Mouse (Mus musculus) forebrain, embryonic 11.5 days (tissue): ENCODE data around the gene Dnajc28. TPM values are rescaled to one million over a fixed set of nuclear protein-coding genes. Genes with fewer than 3 reads are reported as not detected.

Experiments
- ATAC-seq: fragments of 200-750 bp; cut with Nextera tagmentation; replicated peaks from 2 replicates; pipeline ENCODE4 v1.8.0; 2017; ENCODE audit warnings: moderate TSS enrichment; ENCODE audit not compliant: low FRiP score
- DNase-seq: peaks from one replicate; pipeline ENCODE4 v3.0.0-alpha.2; 2017; ENCODE audit warnings: low spot score
- H3K27ac ChIP-seq: fragments of 300-500 bp; sonication (generic); 2 replicates; pipeline ENCODE4 v1.5.1; 2014; ENCODE audit warnings: low read depth, low read length
- H3K27me3 ChIP-seq: fragments of 300-500 bp; sonication (generic); 2 replicates; pipeline ENCODE4 v1.6.1; 2014; ENCODE audit warnings: mild to moderate bottlenecking, low read length, mixed read lengths; ENCODE audit not compliant: control insufficient read depth, insufficient read depth
- H3K36me3 ChIP-seq: fragments of 300-500 bp; sonication (generic); 2 replicates; pipeline ENCODE4 v1.6.1; 2014; ENCODE audit warnings: mild to moderate bottlenecking, low read length, moderate library complexity, mixed read lengths; ENCODE audit not compliant: control insufficient read depth, insufficient read depth
- H3K4me1 ChIP-seq: fragments of 300-500 bp; sonication (generic); replicated peaks from 2 replicates; pipeline ENCODE4 v1.6.1; 2014; ENCODE audit warnings: low read length, mixed read lengths; ENCODE audit not compliant: control insufficient read depth, insufficient read depth
- H3K4me2 ChIP-seq: fragments of 300-500 bp; sonication (generic); 2 replicates; pipeline ENCODE4 v1.6.1; 2014; ENCODE audit warnings: low read depth, mild to moderate bottlenecking, low read length, moderate library complexity, mixed read lengths; ENCODE audit not compliant: severe bottlenecking
- H3K4me3 ChIP-seq: fragments of 300-500 bp; sonication (generic); 2 replicates; pipeline ENCODE4 v1.5.1; 2014; ENCODE audit warnings: low read depth, low read length
- H3K9ac ChIP-seq: fragments of 300-500 bp; sonication (generic); 2 replicates; pipeline ENCODE4 v1.6.1; 2014; ENCODE audit warnings: low read length
- H3K9me3 ChIP-seq: fragments of 300-500 bp; sonication (generic); 2 replicates; pipeline ENCODE4 v1.6.1; 2016; ENCODE audit warnings: low read length, mixed read lengths; ENCODE audit not compliant: control insufficient read depth
- WGBS: fragments of 180-500 bp; shearing (Covaris S2); extraction: QIAGEN DNeasy Blood & Tissue Kit; methylation state at CpG from one replicate; pipeline ENCODE4 v1.1.7; 2014; 5-methylcytosine and 5-hydroxymethylcytosine counted together
- polyA plus RNA-seq: library from polyadenylated mRNA; unstranded; fragments of >200 nt; fragmentation: Nextera tagmentation; extraction: Ambion mirVana; gene quantifications from 2 replicates; pipeline ENCODE4 v1.2.1, GENCODE M21; 2014

Dnajc28 gene
- polyA plus RNA-seq, 1 experiment from 2014 or later = 4.7 TPM

DNA sequence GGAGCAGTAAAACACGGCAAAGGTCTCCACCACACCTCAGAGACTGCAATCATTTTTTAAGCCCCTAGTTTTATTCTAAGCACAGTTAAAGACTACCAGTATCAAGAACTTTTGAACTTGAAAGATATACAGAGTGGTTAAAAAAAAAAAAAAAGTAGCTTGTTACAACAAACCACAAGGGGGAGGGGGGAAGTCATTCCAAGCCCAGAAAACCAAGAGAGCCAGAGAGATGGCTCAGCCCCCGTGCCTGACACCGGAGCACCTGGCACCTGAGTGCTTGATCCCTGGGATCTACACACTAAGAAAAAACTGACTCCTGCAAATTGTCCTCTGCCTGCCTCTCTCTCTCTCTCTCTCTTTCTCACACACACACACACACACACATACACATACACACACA is 25.6 kb downstream of the Dnajc28 start:
- WGBS = 90% methylated on average over 3 of the region's 3 CpGs
- H3K9ac ChIP-seq = no peak overlapping the region
- no peak overlapping the region for H3K4me3 ChIP-seq
- no peaks in the 10 kb centered on the region; the same call in 1 of the 2 replicates for H3K27me3 ChIP-seq
- H3K9me3 ChIP-seq = no peaks in the 10 kb centered on the region
- no peaks in the 10 kb centered on the region for H3K36me3 ChIP-seq
- ATAC-seq (no peak), DNase-seq (no peak)
- H3K4me2 ChIP-seq = no peak overlapping the region
- peaks cover 2% of the 10 kb centered on the region; the same call in 1 of the 2 replicates for H3K4me1 ChIP-seq
- H3K27ac ChIP-seq = no peak overlapping the region

DNA sequence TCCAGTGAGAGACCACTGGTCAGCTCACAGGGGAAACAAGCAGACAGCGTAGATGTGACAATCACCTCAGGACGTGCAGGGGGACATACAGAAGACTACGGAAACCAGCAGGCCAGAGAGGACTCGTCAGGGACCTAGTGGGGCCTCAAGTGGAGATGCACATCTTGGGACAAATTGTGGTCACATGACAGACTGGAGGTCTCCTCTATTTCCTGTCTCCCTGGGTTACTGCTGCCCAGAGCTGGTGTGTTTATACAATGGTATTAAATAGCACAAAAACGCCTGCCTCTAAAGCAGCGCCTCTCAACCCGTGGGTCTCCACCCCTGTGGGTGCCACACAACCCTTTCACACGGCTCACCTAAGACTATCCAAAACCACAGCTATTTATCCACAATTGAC is 26.7 kb downstream of the Dnajc28 start:
- Histone ChIP-seq H3K36me3 (no peaks in the 10 kb centered on the region), H3K4me2 (no peak overlapping the region), H3K9me3 (no peaks in the 10 kb centered on the region), H3K9ac (no peak overlapping the region), H3K4me1 (peaks cover 2% of the 10 kb centered on the region; the same call in 1 of the 2 replicates), H3K27ac (no peak overlapping the region), H3K4me3 (no peak overlapping the region), H3K27me3 (no peaks in the 10 kb centered on the region)
- 75% methylated on average over 8 of the region's 8 CpGs for WGBS
- ATAC-seq (no peak), DNase-seq (no peak)

DNA sequence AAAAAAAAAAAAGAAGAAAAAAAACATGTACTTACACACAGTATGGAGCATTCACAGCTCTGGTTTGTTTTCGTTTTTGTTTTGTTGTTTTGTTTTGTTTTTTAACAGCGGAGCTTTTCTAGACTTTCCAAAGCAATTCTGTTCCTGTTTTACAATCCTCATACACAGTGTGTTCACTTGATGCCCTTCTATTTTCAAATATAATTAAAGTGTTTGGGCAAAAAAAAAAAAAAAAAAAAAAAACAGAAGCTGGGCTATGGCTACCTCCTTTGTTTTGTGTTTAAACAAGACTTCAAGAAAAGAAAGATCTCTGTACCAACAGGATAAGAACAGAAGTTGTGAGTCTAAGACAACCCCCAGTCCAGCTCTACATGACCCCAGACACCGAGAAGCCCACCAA is 30.1 kb downstream of the Dnajc28 start:
- WGBS = 93% methylated on average over 3 of the region's 3 CpGs
- no peaks in the 10 kb centered on the region for H3K36me3 ChIP-seq
- ATAC-seq = no peak

DNA sequence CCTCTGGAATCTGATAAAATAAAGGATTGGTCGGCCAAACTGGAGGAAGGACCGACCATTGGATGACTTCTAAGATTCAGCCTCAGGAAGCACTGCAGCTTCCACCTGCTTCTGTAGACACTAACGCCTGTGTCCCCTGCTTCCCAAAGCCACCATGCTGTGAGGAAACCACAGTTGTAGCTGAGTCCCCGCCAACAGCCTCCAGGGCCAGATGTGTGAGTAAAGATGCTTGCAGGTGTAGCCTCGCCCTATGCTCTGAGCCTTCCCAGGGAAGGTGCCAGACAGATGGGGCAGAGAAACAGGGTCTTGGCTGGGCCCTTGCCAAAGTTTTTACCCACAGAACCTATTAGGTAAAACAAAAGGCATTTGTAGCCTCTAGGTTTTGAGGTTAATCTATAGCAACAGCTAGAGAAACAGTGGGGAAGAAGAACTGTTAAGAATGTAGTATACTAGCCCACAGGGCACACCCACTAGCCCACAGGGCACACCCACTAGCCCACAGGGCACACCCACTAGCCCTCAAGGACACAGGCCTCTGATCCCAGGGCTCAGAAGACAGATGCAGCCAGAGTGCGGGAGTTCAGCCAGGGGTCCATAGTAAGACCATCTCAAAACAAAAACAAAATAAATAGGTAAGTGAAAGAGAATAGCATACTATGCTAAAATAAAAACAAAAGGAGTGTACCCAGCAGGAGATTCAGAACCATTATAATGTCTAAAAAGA is 30.9 kb downstream of the Dnajc28 start:
- ATAC-seq = no peak
- Histone ChIP-seq H3K4me1 (no peaks in the 10 kb centered on the region), H3K27ac (no peak overlapping the region), H3K9me3 (no peaks in the 10 kb centered on the region), H3K4me3 (no peak overlapping the region), H3K27me3 (no peaks in the 10 kb centered on the region), H3K4me2 (no peak overlapping the region), H3K9ac (no peak overlapping the region), H3K36me3 (no peaks in the 10 kb centered on the region)
- 62% methylated on average over 6 of the region's 6 CpGs for WGBS
- DNase-seq = no peak

More for the DNA sequence above, 30.1 kb downstream of the Dnajc28 start:
- Histone ChIP-seq H3K4me1 (no peaks in the 10 kb centered on the region), H3K9me3 (no peaks in the 10 kb centered on the region), H3K27ac (no peak overlapping the region), H3K4me2 (no peak overlapping the region), H3K4me3 (no peak overlapping the region), H3K9ac (no peak overlapping the region), H3K27me3 (no peaks in the 10 kb centered on the region)
- no peak for DNase-seq

DNA sequence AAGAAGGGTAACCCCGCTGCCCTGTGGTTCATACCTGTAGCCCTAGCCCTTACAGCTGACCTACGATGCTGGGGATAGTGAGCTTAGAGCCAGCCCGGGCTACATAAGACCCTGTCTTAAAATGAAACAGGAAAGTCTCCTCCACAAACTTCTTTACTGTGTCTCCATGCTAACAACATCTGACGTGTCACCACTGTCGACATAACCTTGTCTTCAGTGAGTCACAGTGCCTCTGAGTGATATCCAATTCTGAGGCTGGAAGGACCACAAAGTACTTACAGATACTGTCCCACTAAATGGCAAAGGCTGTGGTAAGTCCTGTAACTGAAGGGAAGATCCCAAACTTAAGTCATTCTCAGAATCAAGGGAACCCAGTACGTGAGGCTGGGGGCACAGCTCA is 32.6 kb downstream of the Dnajc28 start:
- no peak overlapping the region for H3K4me3 ChIP-seq
- H3K9me3 ChIP-seq = no peaks in the 10 kb centered on the region

DNA sequence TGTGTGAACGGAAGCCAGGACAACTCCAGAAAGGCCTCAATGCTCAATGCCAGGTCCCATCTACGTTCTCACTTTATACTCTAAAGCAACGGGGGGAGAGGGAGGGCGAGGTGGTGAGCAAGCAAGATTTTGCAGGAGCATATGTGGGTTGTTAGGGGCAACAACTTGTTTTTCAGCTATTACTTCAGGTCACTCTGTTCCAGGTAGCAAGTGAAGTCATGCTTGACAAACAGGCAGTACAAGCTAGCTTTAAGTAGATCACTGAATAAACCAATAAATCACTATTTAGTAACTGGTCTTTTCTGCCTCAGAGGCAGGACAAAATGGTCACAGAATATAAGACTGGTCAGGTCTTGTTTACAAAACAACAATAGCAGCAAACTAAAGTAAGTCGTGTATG is 33.2 kb downstream of the Dnajc28 start:
- Histone ChIP-seq H3K4me3 (no peak overlapping the region), H3K27ac (no peak overlapping the region), H3K4me1 (no peaks in the 10 kb centered on the region), H3K4me2 (no peak overlapping the region), H3K36me3 (no peaks in the 10 kb centered on the region; the same call in 1 of the 2 replicates), H3K27me3 (no peaks in the 10 kb centered on the region), H3K9ac (no peak overlapping the region), H3K9me3 (no peaks in the 10 kb centered on the region)
- DNase-seq = no peak
- no peak for ATAC-seq
- WGBS = 89% methylated on average over 5 of the region's 5 CpGs

More for the DNA sequence above, 32.6 kb downstream of the Dnajc28 start:
- Histone ChIP-seq H3K4me1 (no peaks in the 10 kb centered on the region), H3K27ac (no peak overlapping the region), H3K27me3 (no peaks in the 10 kb centered on the region), H3K9ac (no peak overlapping the region), H3K36me3 (no peaks in the 10 kb centered on the region; the same call in 1 of the 2 replicates), H3K4me2 (no peak overlapping the region)
- ATAC-seq = no peak
- WGBS = 92% methylated on average over 6 of the region's 6 CpGs
- no peak for DNase-seq

DNA sequence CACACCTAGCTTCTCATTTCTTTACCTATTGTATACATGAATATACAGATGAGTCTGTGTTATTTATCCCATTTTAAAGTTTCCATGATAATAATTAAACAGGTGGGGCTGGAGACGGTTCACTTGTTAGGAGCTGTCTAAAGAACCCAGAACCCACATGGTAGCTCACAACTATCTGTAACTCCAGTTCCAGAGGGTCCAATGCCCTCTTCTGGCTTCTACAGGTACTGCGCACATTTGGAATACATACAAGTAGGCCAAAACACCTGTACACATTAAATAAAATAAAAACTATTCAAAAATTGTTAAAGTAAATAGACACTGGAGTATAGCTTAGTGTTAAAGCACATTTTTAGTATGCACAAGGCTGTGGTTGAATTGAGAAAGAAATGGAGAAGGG is 36.5 kb downstream of the Dnajc28 start:
- 74% methylated on average over 2 of the region's 2 CpGs for WGBS
- H3K36me3 ChIP-seq = no peaks in the 10 kb centered on the region; the same call in 1 of the 2 replicates
- H3K27me3 ChIP-seq = no peaks in the 10 kb centered on the region
- H3K4me3 ChIP-seq = no peak overlapping the region
- DNase-seq (no peak), ATAC-seq (no peak)
- H3K4me1 ChIP-seq = no peaks in the 10 kb centered on the region
- H3K4me2 ChIP-seq = no peak overlapping the region
- H3K9ac ChIP-seq = no peak overlapping the region
- H3K9me3 ChIP-seq = no peaks in the 10 kb centered on the region
- H3K27ac ChIP-seq = no peak overlapping the region

DNA sequence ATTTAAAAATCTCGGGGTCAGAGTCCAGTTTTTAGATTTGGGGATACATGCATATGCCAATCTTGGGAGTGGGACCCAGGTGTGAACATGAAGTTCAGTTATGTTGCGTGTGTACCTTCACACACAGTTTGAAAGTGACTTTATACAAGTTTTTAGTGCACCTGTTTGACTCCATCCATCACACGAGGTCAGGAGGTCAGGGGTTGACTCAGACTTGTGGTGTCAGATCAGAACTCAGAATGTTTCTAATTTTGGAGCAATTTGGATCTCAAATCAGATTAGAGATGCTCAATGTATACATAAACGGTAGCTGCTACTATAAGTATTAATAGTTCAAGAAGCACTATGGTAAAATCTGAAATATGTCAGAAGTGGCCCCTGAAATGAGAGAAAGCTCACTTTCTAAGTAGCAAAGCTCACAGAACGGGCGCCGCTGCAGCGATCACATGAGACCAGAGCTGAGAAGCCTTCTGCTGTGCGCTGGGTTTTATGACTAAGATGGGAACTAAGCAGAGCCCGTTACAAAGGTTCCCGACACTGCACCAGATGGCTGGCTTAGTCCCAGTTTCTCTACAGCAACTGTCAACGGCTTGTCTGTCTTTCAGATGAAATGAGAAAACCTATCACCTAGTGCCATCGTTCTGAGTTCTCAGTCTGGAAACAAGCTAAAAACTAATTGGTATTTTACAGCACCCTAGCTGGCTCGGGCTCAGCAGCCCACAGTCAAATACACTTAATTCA is 39.7 kb downstream of the Dnajc28 start:
- Histone ChIP-seq H3K4me2 (no peak overlapping the region), H3K4me3 (no peak overlapping the region), H3K27ac (no peak overlapping the region), H3K9me3 (no peaks in the 10 kb centered on the region), H3K9ac (no peak overlapping the region), H3K27me3 (no peaks in the 10 kb centered on the region), H3K4me1 (no peaks in the 10 kb centered on the region), H3K36me3 (no peaks in the 10 kb centered on the region; the same call in 1 of the 2 replicates)
- ATAC-seq (no peak), DNase-seq (no peak)
- WGBS = 88% methylated on average over 14 of the region's 14 CpGs
